Comparison of ENCODE assay signal across 21 mouse cellular contexts in genomic region chr4:135429990-135430760, GRCm38 (mm10). TPM values are rescaled to one million over a fixed set of nuclear protein-coding genes. Genes with fewer than 3 reads are reported as not detected.
DNase-seq lines count a peak whose midpoint lies in the region; ATAC-seq lines count a peak whose summit lies in the region.
"Had no signal": no experiment of that assay in that cellular context is flagged by ENCODE, and none has a peak within 500 bp of the region (broad histone marks: within the 10 kb centered on the region; RNA-seq: fewer than 3 reads in every experiment).

No protein-coding gene starts in this region.

- WGBS in forebrain, embryonic 11.5 days = 86% methylated on average over 8 of the region's 8 CpGs

- no peaks in the 10 kb centered on the region for H3K27me3 ChIP-seq in forebrain, embryonic 11.5 days (ENCODE audit: control insufficient read depth, insufficient read depth, low read length)
- H3K27me3 ChIP-seq: embryonic facial prominence, embryonic 13.5 days; kidney, embryonic 15.5 days; liver, embryonic 13.5 days; lung, embryonic 15.5 days; neural tube, embryonic 13.5 days had no signal

- H3K9me3 ChIP-seq in forebrain, embryonic 11.5 days (ENCODE audit: control insufficient read depth, low read length) = no peaks in the 10 kb centered on the region
- H3K9me3 ChIP-seq: embryonic facial prominence, embryonic 13.5 days; heart, embryonic 10.5 days; kidney, embryonic 15.5 days; limb, embryonic 12.5 days; liver, embryonic 13.5 days; lung, embryonic 15.5 days; midbrain, embryonic 10.5 days; neural tube, embryonic 13.5 days had no signal

- H3K9ac ChIP-seq in forebrain, embryonic 11.5 days (ENCODE audit: low read length) = no peak overlapping the region
- H3K9ac ChIP-seq: embryonic facial prominence, embryonic 13.5 days; forebrain, postnatal 0 days; hindbrain, embryonic 14.5 days; kidney, embryonic 15.5 days; limb, embryonic 12.5 days; liver, embryonic 13.5 days; lung, embryonic 15.5 days; neural tube, embryonic 13.5 days had no signal

- H3K4me1 ChIP-seq in forebrain, embryonic 11.5 days (replicated peaks; ENCODE audit: control insufficient read depth, insufficient read depth, low read length) = no peaks in the 10 kb centered on the region; the same call in 1 of the 2 replicates

- DNase-seq in testis, postnatal 14 days (ENCODE audit: low spot score) = peak; percentile 73
- DNase-seq in testis, postnatal 10 days (ENCODE audit: low spot score) = no peak
- DNase-seq in adrenal gland, postnatal 36 days = peak; percentile 57 to 70
- peak; percentile 87 for DNase-seq in cerebellum, adult 9-10 months
- DNase-seq in kidney, adult 9 months = no peak
- DNase-seq in forebrain, embryonic 11.5 days (ENCODE audit: low spot score) = no peak
- DNase-seq: forebrain, postnatal 0 days; liver, embryonic 13.5 days; lung, postnatal 4 days; right cerebral cortex, adult 18-20 months; thymus, postnatal 4 days had no signal

- no peak overlapping the region for H3K4me2 ChIP-seq in forebrain, embryonic 11.5 days (ENCODE audit: low read depth, low read length, severe bottlenecking)
- H3K4me2 ChIP-seq: embryonic facial prominence, embryonic 13.5 days; hindbrain, embryonic 14.5 days; kidney, embryonic 15.5 days; limb, embryonic 12.5 days; liver, embryonic 13.5 days; lung, embryonic 15.5 days; neural tube, embryonic 13.5 days had no signal

- no peaks in the 10 kb centered on the region for H3K36me3 ChIP-seq in forebrain, embryonic 11.5 days (ENCODE audit: control insufficient read depth, insufficient read depth, low read length)
- H3K36me3 ChIP-seq: heart, embryonic 10.5 days; kidney, embryonic 15.5 days; limb, embryonic 12.5 days; liver, embryonic 13.5 days; lung, embryonic 15.5 days; midbrain, embryonic 10.5 days; neural tube, embryonic 13.5 days had no signal

- no peak overlapping the region for H3K4me3 ChIP-seq in forebrain, embryonic 11.5 days (ENCODE audit: low read depth, low read length)
- H3K4me3 ChIP-seq: embryonic facial prominence, embryonic 13.5 days; heart, embryonic 10.5 days; kidney, embryonic 15.5 days; limb, embryonic 12.5 days; liver, embryonic 13.5 days; lung, embryonic 15.5 days; midbrain, embryonic 10.5 days; neural tube, embryonic 13.5 days had no signal

- H3K27ac ChIP-seq in forebrain, embryonic 11.5 days (ENCODE audit: low read depth, low read length) = no peak overlapping the region
- H3K27ac ChIP-seq: embryonic facial prominence, embryonic 13.5 days; heart, embryonic 10.5 days; hindbrain, embryonic 14.5 days; kidney, embryonic 15.5 days; limb, embryonic 12.5 days; liver, embryonic 13.5 days; lung, embryonic 15.5 days; midbrain, embryonic 10.5 days; neural tube, embryonic 13.5 days had no signal

- ATAC-seq in megakaryocyte-erythroid progenitor cell, adult 5-6 weeks (replicated peaks; ENCODE audit: low FRiP score, low TSS enrichment, poor library complexity, severe bottlenecking) = no peak
- ATAC-seq in forebrain, embryonic 11.5 days (replicated peaks; ENCODE audit: low FRiP score) = no peak
- ATAC-seq: forebrain, postnatal 0 days; intestine, embryonic 16.5 days had no signal

RNA-seq across cellular contexts. Expression of gene Rcan3, which starts 3.5 kb away (rescaled TPM):
- total RNA-seq in adrenal gland, postnatal 36 days (2021) = 10 to 100 TPM; 10.5 to 17.2 TPM
- 9.2 and 10.6 TPM in 2 replicates for total RNA-seq in megakaryocyte-erythroid progenitor cell, adult 5-6 weeks (2014; fragmentation: Nextera tagmentation)
- 8.6 and 9.3 TPM in 2 replicates for total RNA-seq in megakaryocyte-erythroid progenitor cell, adult 5-6 weeks (2017)
- polyA plus RNA-seq in forebrain, embryonic 11.5 days (2014; fragmentation: Nextera tagmentation; extraction: Ambion mirVana) = 12.7 and 14.1 TPM in 2 replicates

RNA-seq across cellular contexts. Expression of gene Ncmap, which starts 32.1 kb away (rescaled TPM):
- not detected for total RNA-seq in adrenal gland, postnatal 36 days (2021)
- total RNA-seq in megakaryocyte-erythroid progenitor cell, adult 5-6 weeks (2014; fragmentation: Nextera tagmentation) = 0.81 TPM in 1 of 2 replicates, not detected in the other
- total RNA-seq in megakaryocyte-erythroid progenitor cell, adult 5-6 weeks (2017) = not detected in 2 replicates
- polyA plus RNA-seq in forebrain, embryonic 11.5 days (2014; fragmentation: Nextera tagmentation; extraction: Ambion mirVana) = 0.20 and 0.43 TPM in 2 replicates

Comparison
In these comparisons a context has a peak if more than half of its experiments do, and no peak if none do; other contexts are left out.
1. DNase-seq: peak in testis, postnatal 14 days (single experiment), adrenal gland, postnatal 36 days (2 of 2) and cerebellum, adult 9-10 months (single experiment); none in testis, postnatal 10 days (single experiment), kidney, adult 9 months (single experiment) and forebrain, embryonic 11.5 days (single experiment).